Mouse (Mus musculus): Measurements from ENCODE around the gene Rsph9. TPM values are rescaled to one million over a fixed set of nuclear protein-coding genes. Genes with fewer than 3 reads are reported as not detected.

Gene Rsph9
- polyA plus RNA-seq, 1 experiment from 2014 or later: 23.7 TPM

GRCm38 (mm10) chr17:46101906-46102305, 42.1 kb downstream of the Rsph9 start:
- no peaks in the 10 kb centered on the region for H3K36me3 ChIP-seq (ENCODE audit: control insufficient read depth, insufficient read depth, low read length)
- H3K4me2 ChIP-seq (ENCODE audit: low read depth, low read length): no peak overlapping the region
- H3K27ac ChIP-seq (ENCODE audit: low read length): no peak overlapping the region
- H3K27me3 ChIP-seq (ENCODE audit: control insufficient read depth, insufficient read depth, low read depth, low read length): no peaks in the 10 kb centered on the region
- H3K4me3 ChIP-seq (ENCODE audit: low read length): no peak overlapping the region
- no peak for ATAC-seq (ENCODE audit: low read depth)
- H3K9me3 ChIP-seq (ENCODE audit: control insufficient read depth, low read length): no peaks in the 10 kb centered on the region
- H3K4me1 ChIP-seq (replicated peaks; ENCODE audit: control insufficient read depth, insufficient read depth, low read length): peaks cover 17% of the 10 kb centered on the region
- H3K9ac ChIP-seq (ENCODE audit: low read length): no peak overlapping the region
- 63% methylated on average over 9 of the region's 9 CpGs for WGBS

DNA sequence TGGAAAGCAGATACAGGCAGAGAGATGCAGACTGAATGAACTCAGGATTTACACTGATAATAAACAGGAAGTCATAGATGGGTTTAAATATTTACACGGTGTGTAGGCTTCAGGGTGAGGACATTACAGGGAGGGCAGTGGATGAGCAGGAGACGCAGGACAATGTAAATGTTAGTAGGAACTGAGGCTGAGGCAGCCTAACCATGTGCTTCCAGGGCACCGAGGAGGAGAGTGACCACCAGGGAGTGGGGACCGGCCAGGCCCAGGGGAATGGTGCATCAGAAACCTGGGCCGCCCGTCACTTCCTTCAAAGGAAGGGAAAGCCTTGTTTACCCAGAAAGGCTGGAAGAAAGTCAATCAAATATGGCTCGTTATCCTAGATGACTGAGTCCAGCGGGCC, 45.5 kb downstream of the Rsph9 start:
- H3K4me2 ChIP-seq (ENCODE audit: low read depth, low read length): no peak overlapping the region
- H3K4me3 ChIP-seq (ENCODE audit: low read length): no peak overlapping the region
- H3K4me1 ChIP-seq (replicated peaks; ENCODE audit: control insufficient read depth, insufficient read depth, low read length): peaks cover 6% of the 10 kb centered on the region; the same call in 1 of the 2 replicates
- H3K27me3 ChIP-seq (ENCODE audit: control insufficient read depth, insufficient read depth, low read depth, low read length): no peaks in the 10 kb centered on the region; the same call in 1 of the 2 replicates
- no peaks in the 10 kb centered on the region for H3K36me3 ChIP-seq (ENCODE audit: control insufficient read depth, insufficient read depth, low read length)
- ATAC-seq (ENCODE audit: low read depth): peak; percentile 40; the same call in 1 of the 2 replicates
- WGBS: 28% methylated on average over 8 of the region's 8 CpGs
- no peaks in the 10 kb centered on the region for H3K9me3 ChIP-seq (ENCODE audit: control insufficient read depth, low read length)
- no peak overlapping the region for H3K9ac ChIP-seq (ENCODE audit: low read length)
- H3K27ac ChIP-seq (ENCODE audit: low read length): no peak overlapping the region

DNA sequence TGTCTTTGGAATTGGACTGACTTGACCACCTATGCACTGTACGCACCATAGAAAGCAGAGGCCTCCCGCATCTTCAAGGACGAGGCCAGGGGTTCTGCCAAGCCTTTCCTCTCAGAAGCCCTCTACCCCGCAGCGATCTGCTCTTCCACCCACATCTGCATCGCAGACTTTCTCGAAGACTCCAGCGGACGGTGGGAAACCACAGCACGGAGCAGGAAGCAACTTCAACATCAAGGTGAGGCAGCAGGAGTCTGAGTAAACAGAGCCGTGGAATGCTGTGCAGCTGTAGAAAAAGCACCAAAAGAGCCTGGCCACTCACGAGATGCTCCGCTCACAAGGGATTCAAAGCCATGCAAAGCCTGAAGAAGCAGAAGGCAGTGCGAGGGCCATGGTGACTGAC, 52.1 kb downstream of the Rsph9 start:
- H3K27me3 ChIP-seq (ENCODE audit: control insufficient read depth, insufficient read depth, low read depth, low read length): no peaks in the 10 kb centered on the region; the same call in 1 of the 2 replicates
- H3K9ac ChIP-seq (ENCODE audit: low read length): no peak overlapping the region
- H3K27ac ChIP-seq (ENCODE audit: low read length): no peak overlapping the region
- no peaks in the 10 kb centered on the region for H3K9me3 ChIP-seq (ENCODE audit: control insufficient read depth, low read length)
- H3K36me3 ChIP-seq (ENCODE audit: control insufficient read depth, insufficient read depth, low read length): no peaks in the 10 kb centered on the region
- no peak for ATAC-seq (ENCODE audit: low read depth)
- WGBS: 57% methylated on average over 14 of the region's 14 CpGs
- H3K4me1 ChIP-seq (replicated peaks; ENCODE audit: control insufficient read depth, insufficient read depth, low read length): peaks cover under 1% of the 10 kb centered on the region; the same call in 1 of the 2 replicates
- no peak overlapping the region for H3K4me2 ChIP-seq (ENCODE audit: low read depth, low read length)
- H3K4me3 ChIP-seq (ENCODE audit: low read length): no peak overlapping the region

DNA sequence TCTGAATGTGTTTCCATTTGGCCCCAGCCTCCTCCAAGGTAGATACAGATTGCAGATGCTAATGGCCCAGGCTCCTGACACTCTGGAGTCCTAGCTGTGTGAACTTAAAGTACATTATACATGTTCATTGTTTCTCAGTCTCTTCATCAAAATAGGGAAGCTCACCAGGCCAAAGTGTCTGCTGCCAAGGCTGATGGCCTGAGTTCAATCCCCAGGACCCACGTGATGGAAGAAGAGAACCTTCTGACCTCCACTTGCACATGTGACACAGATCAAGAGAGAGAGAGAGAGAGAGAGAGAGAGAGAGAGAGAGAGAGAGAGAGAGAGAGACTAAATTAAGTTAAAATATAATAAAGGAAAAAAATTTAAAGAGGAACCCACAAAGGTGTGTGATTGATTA, 52.7 kb downstream of the Rsph9 start:
- Histone ChIP-seq H3K4me1 (replicated peaks; ENCODE audit: control insufficient read depth, insufficient read depth, low read length) (peaks cover 6% of the 10 kb centered on the region), H3K9me3 (ENCODE audit: control insufficient read depth, low read length) (no peaks in the 10 kb centered on the region), H3K4me2 (ENCODE audit: low read depth, low read length) (no peak overlapping the region), H3K36me3 (ENCODE audit: control insufficient read depth, insufficient read depth, low read length) (no peaks in the 10 kb centered on the region), H3K4me3 (ENCODE audit: low read length) (no peak overlapping the region), H3K9ac (ENCODE audit: low read length) (no peak overlapping the region), H3K27ac (ENCODE audit: low read length) (no peak overlapping the region), H3K27me3 (ENCODE audit: control insufficient read depth, insufficient read depth, low read depth, low read length) (no peaks in the 10 kb centered on the region; the same call in 1 of the 2 replicates)
- 63% methylated on average over 1 of the region's 1 CpGs for WGBS
- no peak for ATAC-seq (ENCODE audit: low read depth)

GRCm38 (mm10) chr17:46086341-46086870, 57.6 kb downstream of the Rsph9 start:
- Histone ChIP-seq H3K27me3 (ENCODE audit: control insufficient read depth, insufficient read depth, low read depth, low read length) (no peaks in the 10 kb centered on the region), H3K27ac (ENCODE audit: low read length) (0 out of 2 replicates have a peak overlapping the region, but pooled peaks have one; percentile 19)
- ATAC-seq (ENCODE audit: low read depth): no peak

GRCm38 (mm10) chr17:46084091-46084501, 59.9 kb downstream of the Rsph9 start:
- H3K36me3 ChIP-seq (ENCODE audit: control insufficient read depth, insufficient read depth, low read length): no peaks in the 10 kb centered on the region
- H3K27me3 ChIP-seq (ENCODE audit: control insufficient read depth, insufficient read depth, low read depth, low read length): no peaks in the 10 kb centered on the region
- peak overlapping the region; percentile 95 for H3K27ac ChIP-seq (ENCODE audit: low read length)
- peak overlapping the region; percentile 59 for H3K9ac ChIP-seq (ENCODE audit: low read length)
- peak overlapping the region; percentile 52 for H3K4me2 ChIP-seq (ENCODE audit: low read depth, low read length)
- H3K4me1 ChIP-seq (replicated peaks; ENCODE audit: control insufficient read depth, insufficient read depth, low read length): peaks cover 43% of the 10 kb centered on the region
- 2% methylated on average over 9 of the region's 10 CpGs for WGBS
- ATAC-seq (ENCODE audit: low read depth): peak; percentile 96
- H3K9me3 ChIP-seq (ENCODE audit: control insufficient read depth, low read length): peaks cover under 1% of the 10 kb centered on the region; the same call in 1 of the 2 replicates
- peak overlapping the region; percentile 24 for H3K4me3 ChIP-seq (ENCODE audit: low read length)

More at GRCm38 (mm10) chr17:46086341-46086870, 57.6 kb downstream of the Rsph9 start:
- H3K4me2 ChIP-seq (ENCODE audit: low read depth, low read length): no peak overlapping the region
- H3K9ac ChIP-seq (ENCODE audit: low read length): no peak overlapping the region
- H3K9me3 ChIP-seq (ENCODE audit: control insufficient read depth, low read length): no peaks in the 10 kb centered on the region
- no peaks in the 10 kb centered on the region for H3K36me3 ChIP-seq (ENCODE audit: control insufficient read depth, insufficient read depth, low read length)
- peaks cover 37% of the 10 kb centered on the region for H3K4me1 ChIP-seq (replicated peaks; ENCODE audit: control insufficient read depth, insufficient read depth, low read length)
- 46% methylated on average over 17 of the region's 17 CpGs for whole genome bisulfite sequencing
- H3K4me3 ChIP-seq (ENCODE audit: low read length): no peak overlapping the region

DNA sequence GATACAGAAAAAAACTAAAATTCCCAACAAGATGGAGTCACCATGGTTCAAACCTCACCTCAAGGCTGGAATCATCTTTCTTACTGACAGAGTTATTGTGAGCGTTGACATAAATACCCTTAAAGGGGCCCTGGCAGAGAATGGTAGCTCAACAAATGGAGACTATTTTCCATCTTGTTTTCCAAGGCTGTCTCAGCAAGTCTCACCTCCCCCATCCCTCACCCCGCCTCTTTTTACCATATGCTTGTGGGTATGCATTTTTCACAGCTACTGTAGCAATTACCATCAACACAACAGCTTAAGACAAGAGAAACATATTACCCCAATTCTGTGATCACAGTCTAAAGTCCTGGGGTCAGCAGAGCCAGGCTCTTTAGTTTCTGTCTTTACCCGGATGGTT, 60.6 kb downstream of the Rsph9 start:
- peaks cover 2% of the 10 kb centered on the region; the same call in 1 of the 2 replicates for H3K9me3 ChIP-seq (ENCODE audit: control insufficient read depth, low read length)
- peak overlapping the region; percentile 52; the same call in 1 of the 2 replicates for H3K4me2 ChIP-seq (ENCODE audit: low read depth, low read length)
- H3K4me1 ChIP-seq (replicated peaks; ENCODE audit: control insufficient read depth, insufficient read depth, low read length): peaks cover 43% of the 10 kb centered on the region
- peak overlapping the region; percentile 95 for H3K27ac ChIP-seq (ENCODE audit: low read length)
- H3K27me3 ChIP-seq (ENCODE audit: control insufficient read depth, insufficient read depth, low read depth, low read length): no peaks in the 10 kb centered on the region
- no peak for ATAC-seq (ENCODE audit: low read depth)
- H3K4me3 ChIP-seq (ENCODE audit: low read length): no peak overlapping the region
- no peak overlapping the region for H3K9ac ChIP-seq (ENCODE audit: low read length)
- no peaks in the 10 kb centered on the region for H3K36me3 ChIP-seq (ENCODE audit: control insufficient read depth, insufficient read depth, low read length)
- WGBS: 64% methylated on average over 3 of the region's 3 CpGs

- Histone ChIP-seq H3K27ac (ENCODE audit: low read length) (peak overlapping the region; percentile 34; the same call in 1 of the 2 replicates), H3K36me3 (ENCODE audit: control insufficient read depth, insufficient read depth, low read length) (no peaks in the 10 kb centered on the region), H3K4me2 (ENCODE audit: low read depth, low read length) (no peak overlapping the region), H3K4me1 (replicated peaks; ENCODE audit: control insufficient read depth, insufficient read depth, low read length) (peaks cover 41% of the 10 kb centered on the region), H3K27me3 (ENCODE audit: control insufficient read depth, insufficient read depth, low read depth, low read length) (no peaks in the 10 kb centered on the region), H3K9ac (ENCODE audit: low read length) (peak overlapping the region; percentile 21; the same call in 1 of the 2 replicates), H3K9me3 (ENCODE audit: control insufficient read depth, low read length) (peaks cover 2% of the 10 kb centered on the region; the same call in 1 of the 2 replicates), H3K4me3 (ENCODE audit: low read length) (no peak overlapping the region)
- 42% methylated on average over 7 of the region's 7 CpGs for WGBS
- no peak; the same call in 1 of the 2 replicates for ATAC-seq (ENCODE audit: low read depth)
These were observed 62.4 kb downstream of the Rsph9 start for GRCm38 (mm10) chr17:46081657-46082056.

- Histone ChIP-seq H3K9ac (ENCODE audit: low read length) (0 out of 2 replicates have a peak overlapping the region, but pooled peaks have one; percentile 8), H3K27ac (ENCODE audit: low read length) (no peak overlapping the region), H3K36me3 (ENCODE audit: control insufficient read depth, insufficient read depth, low read length) (no peaks in the 10 kb centered on the region), H3K9me3 (ENCODE audit: control insufficient read depth, low read length) (peaks cover 2% of the 10 kb centered on the region; the same call in 1 of the 2 replicates), H3K4me3 (ENCODE audit: low read length) (no peak overlapping the region), H3K4me1 (replicated peaks; ENCODE audit: control insufficient read depth, insufficient read depth, low read length) (peaks cover 35% of the 10 kb centered on the region), H3K4me2 (ENCODE audit: low read depth, low read length) (no peak overlapping the region), H3K27me3 (ENCODE audit: control insufficient read depth, insufficient read depth, low read depth, low read length) (no peaks in the 10 kb centered on the region)
- WGBS: 28% methylated on average over 5 of the region's 5 CpGs
- ATAC-seq (ENCODE audit: low read depth): no peak
These were observed 63.0 kb downstream of the Rsph9 start for GRCm38 (mm10) chr17:46081042-46081441.
